Mouse (Mus musculus): ENCODE results near the gene Smcr8. TPM values are rescaled to one million over a fixed set of nuclear protein-coding genes. Genes with fewer than 3 reads are reported as not detected.
"Not testable (repeated sequence)": the region's sequence is repeated elsewhere in the genome, so short reads cannot be mapped to it uniquely, and the experiment has no call there.

Smcr8 gene
- polyA plus RNA-seq, 1 experiment from 2014 or later: 5.9 TPM

GRCm38 (mm10) chr11:60808286-60809070, 31.2 kb downstream of the Smcr8 start:
- Histone ChIP-seq H3K9ac (ENCODE audit: low read depth, low read length) (0 out of 2 replicates have a peak overlapping the region, but pooled peaks have one; percentile 10), H3K27ac (ENCODE audit: low read length) (peak overlapping the region; percentile 52)
- WGBS: 39% methylated on average over 4 of the region's 4 CpGs

DNA sequence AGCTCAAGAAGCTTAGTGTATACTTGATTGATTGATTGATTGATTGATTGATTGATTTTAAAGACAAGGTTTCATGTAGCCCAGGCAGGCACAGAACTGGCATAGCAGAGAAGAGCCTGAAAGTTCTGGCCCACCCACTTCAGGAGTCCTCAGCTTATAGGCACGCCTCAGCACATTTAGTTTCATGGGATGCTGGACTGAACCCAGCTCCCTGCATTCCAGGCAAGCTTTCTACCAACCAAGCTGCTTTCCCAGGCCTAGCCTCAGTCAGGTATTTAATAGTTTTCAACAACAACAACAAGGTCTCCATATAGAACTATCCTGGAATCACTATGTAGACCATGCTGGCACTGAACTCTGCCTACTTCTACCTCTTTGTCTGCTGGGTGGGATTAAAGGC, 32.2 kb downstream of the Smcr8 start:
- Histone ChIP-seq H3K9ac (ENCODE audit: low read depth, low read length) (peak overlapping the region; percentile 57; the same call in 1 of the 2 replicates), H3K36me3 (ENCODE audit: control insufficient read depth, insufficient read depth, low read length) (no peaks in the 10 kb centered on the region), H3K9me3 (ENCODE audit: control insufficient read depth, low read length) (no peaks in the 10 kb centered on the region), H3K27me3 (replicated peaks; ENCODE audit: control insufficient read depth, insufficient read depth, low read length) (no peaks in the 10 kb centered on the region), H3K4me3 (ENCODE audit: low read length) (peak overlapping the region; percentile 54), H3K27ac (ENCODE audit: low read length) (peak overlapping the region; percentile 75), H3K4me2 (ENCODE audit: low read depth, low read length) (peak overlapping the region; percentile 74), H3K4me1 (ENCODE audit: control insufficient read depth, insufficient read depth, low read length) (peaks cover 17% of the 10 kb centered on the region)
- WGBS: 45% methylated on average over 1 of the region's 1 CpGs
- no peak for ATAC-seq

More at GRCm38 (mm10) chr11:60808286-60809070, 31.2 kb downstream of the Smcr8 start:
- H3K36me3 ChIP-seq (ENCODE audit: control insufficient read depth, insufficient read depth, low read length): no peaks in the 10 kb centered on the region
- no peak for ATAC-seq
- no peaks in the 10 kb centered on the region for H3K27me3 ChIP-seq (replicated peaks; ENCODE audit: control insufficient read depth, insufficient read depth, low read length)
- H3K9me3 ChIP-seq (ENCODE audit: control insufficient read depth, low read length): no peaks in the 10 kb centered on the region
- peak overlapping the region; percentile 54 for H3K4me3 ChIP-seq (ENCODE audit: low read length)
- peak overlapping the region; percentile 74 for H3K4me2 ChIP-seq (ENCODE audit: low read depth, low read length)
- H3K4me1 ChIP-seq (ENCODE audit: control insufficient read depth, insufficient read depth, low read length): peaks cover 17% of the 10 kb centered on the region

DNA sequence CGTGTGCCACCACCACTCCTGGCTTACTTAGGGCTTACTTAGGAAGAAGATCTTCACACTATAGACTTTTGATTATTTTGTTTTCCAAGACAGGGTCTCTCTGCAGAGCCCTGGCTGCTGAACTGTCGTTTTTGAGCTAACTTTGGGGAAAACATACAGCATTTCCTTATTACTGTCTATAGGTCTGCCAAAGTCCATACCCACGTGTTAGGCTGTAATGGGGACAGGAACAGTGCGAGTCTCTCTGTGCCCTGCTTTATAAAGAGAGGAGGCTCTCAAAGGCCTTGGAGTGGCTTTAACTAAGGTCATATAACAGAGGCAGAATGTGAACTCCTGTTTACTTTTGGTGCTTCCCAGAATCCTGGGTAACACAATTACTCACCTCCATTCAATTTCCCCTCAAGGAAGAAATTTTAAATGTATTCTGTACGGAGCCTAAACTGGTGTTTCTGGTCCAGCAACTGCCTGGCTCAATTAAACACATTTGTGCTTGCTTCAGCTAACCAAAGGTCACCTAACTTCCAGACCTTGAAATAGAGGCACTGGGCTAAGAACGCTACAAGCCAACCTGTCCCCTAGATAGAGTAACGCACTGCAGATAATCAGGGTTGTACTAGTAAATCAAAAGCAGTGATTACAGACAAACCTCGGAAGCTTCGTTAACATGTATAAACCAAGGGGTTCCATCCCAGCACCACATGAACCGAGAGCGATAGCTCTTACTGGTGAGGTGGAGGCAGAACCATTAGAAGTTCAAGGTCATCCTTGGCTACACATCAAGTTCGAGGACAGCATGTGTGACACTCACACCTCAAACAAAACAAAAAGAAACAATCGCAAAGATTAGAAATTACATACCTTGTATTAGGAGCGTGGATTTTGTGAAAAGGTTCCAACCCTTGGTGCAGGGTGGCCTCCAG, 33.0 kb downstream of the Smcr8 start:
- no peaks in the 10 kb centered on the region for H3K9me3 ChIP-seq (ENCODE audit: control insufficient read depth, low read length)
- H3K27ac ChIP-seq (ENCODE audit: low read length): peak overlapping the region; percentile 75
- H3K4me3 ChIP-seq (ENCODE audit: low read length): peak overlapping the region; percentile 54
- no peaks in the 10 kb centered on the region for H3K36me3 ChIP-seq (ENCODE audit: control insufficient read depth, insufficient read depth, low read length)
- H3K4me1 ChIP-seq (ENCODE audit: control insufficient read depth, insufficient read depth, low read length): peaks cover 17% of the 10 kb centered on the region
- peak overlapping the region; percentile 74 for H3K4me2 ChIP-seq (ENCODE audit: low read depth, low read length)
- H3K27me3 ChIP-seq (replicated peaks; ENCODE audit: control insufficient read depth, insufficient read depth, low read length): no peaks in the 10 kb centered on the region
- H3K9ac ChIP-seq (ENCODE audit: low read depth, low read length): peak overlapping the region; percentile 57
- ATAC-seq: peak; percentile 62
- WGBS: 12% methylated on average over 14 of the region's 14 CpGs

GRCm38 (mm10) chr11:60811054-60811460, 33.7 kb downstream of the Smcr8 start:
- Histone ChIP-seq H3K36me3 (ENCODE audit: control insufficient read depth, insufficient read depth, low read length) (no peaks in the 10 kb centered on the region), H3K9ac (ENCODE audit: low read depth, low read length) (peak overlapping the region; percentile 57), H3K4me3 (ENCODE audit: low read length) (peak overlapping the region; percentile 54), H3K27ac (ENCODE audit: low read length) (peak overlapping the region; percentile 75), H3K4me1 (ENCODE audit: control insufficient read depth, insufficient read depth, low read length) (peaks cover 17% of the 10 kb centered on the region), H3K27me3 (replicated peaks; ENCODE audit: control insufficient read depth, insufficient read depth, low read length) (no peaks in the 10 kb centered on the region), H3K4me2 (ENCODE audit: low read depth, low read length) (peak overlapping the region; percentile 74), H3K9me3 (ENCODE audit: control insufficient read depth, low read length) (no peaks in the 10 kb centered on the region)
- ATAC-seq: peak; percentile 98
- WGBS: 0% methylated on average over 29 of the region's 29 CpGs

DNA sequence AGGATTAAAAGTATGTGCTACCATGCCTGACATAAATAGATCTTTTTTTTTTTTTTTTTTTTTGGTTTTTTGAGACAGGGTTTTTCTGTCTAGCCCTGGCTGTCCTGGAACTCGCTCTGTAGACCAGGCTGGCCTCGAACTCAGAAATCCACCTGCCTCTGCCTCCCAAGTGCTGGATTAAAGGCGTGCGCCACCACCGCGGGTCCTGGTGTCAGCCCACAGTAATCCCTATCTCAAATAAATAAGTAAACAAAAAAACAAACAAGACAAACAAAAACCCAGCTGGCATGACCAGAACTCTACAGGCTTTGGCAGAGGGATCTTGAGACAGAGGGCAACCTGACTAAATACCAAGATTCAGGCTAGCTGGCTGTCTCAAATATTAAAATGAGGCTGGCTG, 34.3 kb downstream of the Smcr8 start, which contains the start of gene Shmt1:
Shmt1 (minus strand) TSS at position 101 of the 400 bp plus-strand sequence.
- H3K27ac ChIP-seq (ENCODE audit: low read length): peak within 1 kb of the TSS; percentile 75
- H3K4me3 ChIP-seq (ENCODE audit: low read length): peak within 1 kb of the TSS; percentile 54
- not testable (repeated sequence) for ATAC-seq; H3K9me3 ChIP-seq (ENCODE audit: control insufficient read depth, low read length); H3K36me3 ChIP-seq (ENCODE audit: control insufficient read depth, insufficient read depth, low read length); H3K27me3 ChIP-seq (replicated peaks; ENCODE audit: control insufficient read depth, insufficient read depth, low read length)
- peaks cover 17% of the 10 kb centered on the region for H3K4me1 ChIP-seq (ENCODE audit: control insufficient read depth, insufficient read depth, low read length)
- peak within 1 kb of the TSS; percentile 74 for H3K4me2 ChIP-seq (ENCODE audit: low read depth, low read length)
- WGBS: 30% methylated on average over 6 of the region's 6 CpGs
- peak within 1 kb of the TSS; percentile 57 for H3K9ac ChIP-seq (ENCODE audit: low read depth, low read length)

DNA sequence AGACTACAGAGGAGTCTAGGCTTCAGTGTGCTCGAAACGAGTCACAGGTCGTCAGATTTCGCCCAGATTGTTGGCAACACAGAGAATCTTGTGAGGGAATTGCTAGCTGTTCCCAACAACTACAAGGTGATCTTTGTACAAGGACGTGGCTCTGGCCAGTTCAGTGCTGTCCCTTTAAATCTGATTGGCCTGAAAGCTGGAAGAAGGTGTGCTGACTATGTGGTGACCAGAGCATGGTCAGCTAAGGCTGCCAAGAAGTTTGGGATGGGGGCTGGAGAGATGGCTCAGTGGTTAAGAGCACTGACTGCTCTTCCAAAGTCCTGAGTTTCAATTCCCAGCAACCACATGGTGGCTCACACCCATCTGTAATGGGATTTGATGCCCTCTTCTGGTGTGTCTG, 39.1 kb downstream of the Smcr8 start:
- Histone ChIP-seq H3K27ac (ENCODE audit: low read length) (no peak overlapping the region), H3K4me2 (ENCODE audit: low read depth, low read length) (no peak overlapping the region), H3K9me3 (ENCODE audit: control insufficient read depth, low read length) (no peaks in the 10 kb centered on the region), H3K9ac (ENCODE audit: low read depth, low read length) (no peak overlapping the region), H3K4me1 (ENCODE audit: control insufficient read depth, insufficient read depth, low read length) (no peaks in the 10 kb centered on the region), H3K27me3 (replicated peaks; ENCODE audit: control insufficient read depth, insufficient read depth, low read length) (no peaks in the 10 kb centered on the region), H3K36me3 (ENCODE audit: control insufficient read depth, insufficient read depth, low read length) (no peaks in the 10 kb centered on the region), H3K4me3 (ENCODE audit: low read length) (no peak overlapping the region)
- no peak for ATAC-seq
- WGBS: 68% methylated on average over 5 of the region's 5 CpGs

DNA sequence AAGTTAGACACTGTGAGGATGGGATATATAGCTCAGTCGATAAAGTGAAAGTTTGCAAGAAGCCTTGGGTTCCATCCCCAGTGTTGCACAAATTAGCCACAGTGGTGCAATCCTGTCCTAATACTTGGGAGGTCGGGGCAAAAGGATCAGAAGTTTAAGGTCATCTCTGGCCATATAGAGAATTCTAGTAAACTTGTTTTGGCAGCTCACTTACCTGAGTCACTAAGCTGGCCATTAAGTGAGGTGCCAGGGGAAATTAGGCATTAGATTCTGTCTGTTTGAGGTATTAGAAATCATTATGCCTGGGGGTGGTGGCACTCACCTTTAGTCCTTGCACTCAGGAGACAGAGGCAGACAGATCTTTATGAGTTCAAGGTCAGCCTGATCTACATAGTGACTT, 46.4 kb downstream of the Smcr8 start:
- Histone ChIP-seq H3K36me3 (ENCODE audit: control insufficient read depth, insufficient read depth, low read length) (no peaks in the 10 kb centered on the region), H3K4me2 (ENCODE audit: low read depth, low read length) (no peak overlapping the region), H3K27ac (ENCODE audit: low read length) (no peak overlapping the region), H3K27me3 (replicated peaks; ENCODE audit: control insufficient read depth, insufficient read depth, low read length) (no peaks in the 10 kb centered on the region), H3K9ac (ENCODE audit: low read depth, low read length) (no peak overlapping the region), H3K9me3 (ENCODE audit: control insufficient read depth, low read length) (no peaks in the 10 kb centered on the region), H3K4me1 (ENCODE audit: control insufficient read depth, insufficient read depth, low read length) (0 out of 2 replicates have a peak, but pooled peaks cover 2% of the 10 kb centered on the region), H3K4me3 (ENCODE audit: low read length) (no peak overlapping the region)
- no peak for ATAC-seq
- 69% methylated on average over 2 of the region's 2 CpGs for WGBS

- ATAC-seq: peak; percentile 94
- Histone ChIP-seq H3K9me3 (ENCODE audit: control insufficient read depth, low read length) (no peaks in the 10 kb centered on the region), H3K36me3 (ENCODE audit: control insufficient read depth, insufficient read depth, low read length) (no peaks in the 10 kb centered on the region), H3K4me3 (ENCODE audit: low read length) (no peak overlapping the region), H3K4me1 (ENCODE audit: control insufficient read depth, insufficient read depth, low read length) (0 out of 2 replicates have a peak, but pooled peaks cover 2% of the 10 kb centered on the region), H3K9ac (ENCODE audit: low read depth, low read length) (no peak overlapping the region), H3K27me3 (replicated peaks; ENCODE audit: control insufficient read depth, insufficient read depth, low read length) (no peaks in the 10 kb centered on the region), H3K27ac (ENCODE audit: low read length) (no peak overlapping the region; the same call in 1 of the 2 replicates), H3K4me2 (ENCODE audit: low read depth, low read length) (no peak overlapping the region)
- WGBS: 50% methylated on average over 3 of the region's 3 CpGs
Measured at GRCm38 (mm10) chr11:60825191-60825590, 47.9 kb downstream of the Smcr8 start.

GRCm38 (mm10) chr11:60826700-60827099, 49.4 kb downstream of the Smcr8 start:
- H3K4me2 ChIP-seq (ENCODE audit: low read depth, low read length): no peak overlapping the region
- H3K9ac ChIP-seq (ENCODE audit: low read depth, low read length): no peak overlapping the region
- H3K4me3 ChIP-seq (ENCODE audit: low read length): no peak overlapping the region
- no peaks in the 10 kb centered on the region for H3K27me3 ChIP-seq (replicated peaks; ENCODE audit: control insufficient read depth, insufficient read depth, low read length)
- H3K9me3 ChIP-seq (ENCODE audit: control insufficient read depth, low read length): no peaks in the 10 kb centered on the region
- no peak for ATAC-seq
- WGBS: 58% methylated on average over 1 of the region's 1 CpGs
- no peak overlapping the region for H3K27ac ChIP-seq (ENCODE audit: low read length)
- H3K4me1 ChIP-seq (ENCODE audit: control insufficient read depth, insufficient read depth, low read length): peaks cover 8% of the 10 kb centered on the region
- H3K36me3 ChIP-seq (ENCODE audit: control insufficient read depth, insufficient read depth, low read length): no peaks in the 10 kb centered on the region
